Mouse (Mus musculus) testis, postnatal 10 days (tissue): ENCODE data around the gene AI597479.

Source experiments
- DNase-seq: peaks from one replicate; pipeline ENCODE4 v3.0.0; 2021; ENCODE audit warnings: low spot score

Gene AI597479

DNA sequence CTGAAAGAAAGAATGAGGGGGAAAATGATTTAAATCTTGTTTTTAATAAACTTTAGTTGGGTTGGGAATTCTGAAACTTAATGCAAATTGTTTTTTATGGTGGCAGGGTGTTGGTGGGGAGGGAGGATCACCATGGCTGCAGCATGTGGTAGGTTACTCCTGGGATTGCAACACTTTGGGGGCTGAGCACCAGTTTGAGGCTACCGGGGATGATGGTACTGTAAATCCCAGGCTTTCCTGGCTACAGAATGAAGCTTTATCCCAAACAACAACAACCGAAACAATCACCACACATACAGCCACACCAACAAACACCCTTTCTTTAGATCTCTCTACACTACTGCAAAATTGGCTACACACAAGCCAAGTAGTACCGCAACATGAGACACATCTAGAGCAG, 63.9 kb downstream of the AI597479 start:
- no peak for DNase-seq

DNA sequence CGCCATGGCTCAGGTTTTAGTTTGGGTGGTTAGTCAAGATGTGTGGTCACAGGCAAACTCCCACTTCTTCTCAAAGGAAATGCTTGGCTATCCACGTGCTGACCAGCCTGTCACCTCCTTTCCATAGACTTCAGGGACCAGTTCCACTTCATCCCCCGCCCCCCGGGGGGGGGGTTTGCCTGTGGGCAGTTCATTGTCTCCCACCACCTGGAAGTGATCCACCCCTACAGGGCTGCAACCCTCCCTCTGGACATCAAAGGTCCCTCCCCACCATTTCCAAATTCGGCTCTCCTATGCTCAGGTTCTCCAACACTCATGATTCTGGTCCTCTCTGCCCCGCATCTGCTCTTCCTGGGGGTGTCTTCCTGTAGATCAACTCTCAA, 64.6 kb downstream of the AI597479 start:
- DNase-seq = no peak

DNA sequence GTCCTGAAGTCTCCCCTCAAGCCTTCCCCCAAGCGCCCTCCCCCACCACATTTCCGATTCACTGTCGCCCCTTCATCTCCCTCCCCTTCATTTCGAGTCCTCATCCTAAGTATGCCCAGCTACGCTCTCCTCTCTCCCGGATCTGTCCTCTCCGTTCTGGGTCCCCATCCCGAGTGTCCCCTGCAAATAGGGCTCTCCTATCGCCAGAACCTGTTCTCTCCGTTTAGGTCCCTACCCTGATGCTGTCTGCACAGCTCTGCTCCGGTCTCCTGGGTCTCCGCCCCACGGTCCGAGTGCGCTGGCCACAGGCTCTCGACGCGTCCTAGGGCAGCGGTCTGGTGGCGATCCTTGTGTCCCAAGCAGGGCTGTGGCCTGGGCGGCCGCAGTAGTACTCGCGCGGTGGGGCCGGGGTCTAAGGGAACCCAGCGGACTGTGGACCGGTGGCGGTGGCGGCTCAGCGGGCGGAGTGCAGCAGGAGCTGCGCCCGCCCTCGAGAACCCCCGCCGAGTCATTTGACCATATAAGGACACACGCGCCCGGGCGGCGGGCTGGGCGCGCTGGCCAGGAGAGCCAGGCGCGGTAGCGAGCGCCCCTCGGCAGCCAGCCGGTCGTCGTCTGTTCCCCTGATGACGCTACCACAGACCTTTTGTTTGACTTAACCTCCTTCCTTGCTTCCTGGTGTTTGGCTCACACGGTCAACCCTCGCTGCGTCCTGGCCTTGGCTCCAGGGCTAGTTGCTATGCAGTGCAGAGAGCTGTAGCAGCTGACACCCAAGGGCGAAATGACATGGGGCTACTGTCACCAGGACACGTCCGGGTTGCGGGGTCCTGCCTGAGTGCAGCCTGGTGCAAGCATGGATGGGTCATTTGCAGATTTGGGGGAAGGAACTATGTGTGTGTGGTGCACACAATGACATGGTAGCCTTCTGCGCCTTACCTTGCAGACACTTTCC, 65.2 kb downstream of the AI597479 start:
- peak; percentile 73 for DNase-seq

DNA sequence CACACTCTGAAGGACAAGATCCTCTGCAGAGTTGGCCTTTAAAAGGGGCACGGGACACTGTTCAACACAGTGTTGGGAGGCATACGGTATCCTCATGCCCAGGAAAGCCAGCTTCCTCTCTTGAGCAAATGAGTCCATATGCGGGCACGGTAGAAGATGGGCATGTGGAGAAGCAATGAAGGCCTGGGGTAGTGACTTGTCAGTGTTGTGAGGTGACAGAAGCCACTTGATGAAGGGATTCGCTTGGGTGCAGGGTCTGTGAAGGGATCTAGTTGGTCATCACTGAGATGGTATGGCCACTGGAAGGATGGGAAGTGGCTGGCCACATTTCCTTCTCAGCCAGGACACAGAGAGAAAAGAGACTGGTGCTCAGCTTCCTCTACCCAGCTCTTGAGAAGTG, 66.1 kb downstream of the AI597479 start:
- DNase-seq = no peak
